Mouse (Mus musculus) granulocyte monocyte progenitor cell, adult 5-6 weeks (primary cell): ENCODE measurements at regions not wholly inside any gene's neighbourhood (a gene's known extent, or its start where the extent isn't known, plus 50 kb on each side); places are given as distances from the start of the nearest gene placed in this dataset.
"Not testable (repeated sequence)": the region's sequence is repeated elsewhere in the genome, so short reads cannot be mapped to it uniquely, and the experiment has no call there.

ENCODE experiments used
- ATAC-seq: replicated peaks from 2 replicates; pipeline ENCODE4 v1.8.0; 2016; ENCODE audit warnings: mild to moderate bottlenecking, moderate TSS enrichment, inconsistent platforms; ENCODE audit not compliant: poor library complexity, severe bottlenecking

- no peak for ATAC-seq
Observed at GRCm38 (mm10) chr1:47646681-47647080, 754.0 kb upstream of the Slc39a10 start.

DNA sequence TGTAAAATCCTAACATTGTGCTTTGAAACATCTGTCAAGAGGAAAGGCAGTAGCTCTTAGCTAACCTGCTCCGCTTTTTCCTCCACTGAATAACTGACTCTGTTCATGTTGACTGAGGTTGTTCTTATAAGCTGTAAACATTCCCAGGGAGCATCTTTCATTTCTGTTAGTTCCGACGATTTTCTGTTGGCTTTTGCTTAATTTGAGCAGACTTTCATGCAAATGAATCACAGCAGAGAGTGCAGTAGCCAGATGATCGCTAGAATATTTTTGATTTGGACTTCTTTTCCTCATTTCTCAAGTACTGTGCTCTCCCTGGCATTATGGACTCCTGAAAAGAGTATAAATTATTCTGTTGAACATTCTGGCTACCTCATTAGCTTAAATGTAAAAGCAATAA is 713.9 kb upstream of the Slc39a10 start:
- no peak for ATAC-seq

DNA sequence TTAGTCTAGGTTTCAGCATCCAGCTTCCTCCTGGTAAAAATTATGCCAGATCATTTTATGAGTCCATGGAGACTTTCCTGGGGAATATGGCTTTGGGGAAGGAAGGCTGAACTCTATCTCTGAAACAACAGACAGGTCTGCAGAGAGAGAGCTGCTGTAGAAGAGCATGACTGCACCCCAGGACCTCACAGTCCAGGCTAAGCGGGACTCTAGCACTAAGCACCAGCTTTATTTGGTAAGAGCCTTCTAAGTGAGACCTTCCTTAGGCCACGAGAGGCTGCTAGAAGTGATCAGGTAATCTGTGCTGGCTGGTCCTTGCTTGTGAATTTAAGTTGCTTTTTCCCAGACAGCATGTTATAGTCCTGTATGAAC is 711.3 kb upstream of the Slc39a10 start:
- no peak for ATAC-seq

- no peak for ATAC-seq
Observed at GRCm38 (mm10) chr1:47603294-47603988, 710.8 kb upstream of the Slc39a10 start.

- ATAC-seq, result not testable (repeated sequence)
Observed at GRCm38 (mm10) chr1:47593641-47594040, 701.0 kb upstream of the Slc39a10 start.

- no peak for ATAC-seq
Observed at GRCm38 (mm10) chr1:47545606-47546005, 653.0 kb upstream of the Slc39a10 start.

GRCm38 (mm10) chr1:47511426-47511825 is 618.8 kb upstream of the Slc39a10 start:
- ATAC-seq, result no peak

DNA sequence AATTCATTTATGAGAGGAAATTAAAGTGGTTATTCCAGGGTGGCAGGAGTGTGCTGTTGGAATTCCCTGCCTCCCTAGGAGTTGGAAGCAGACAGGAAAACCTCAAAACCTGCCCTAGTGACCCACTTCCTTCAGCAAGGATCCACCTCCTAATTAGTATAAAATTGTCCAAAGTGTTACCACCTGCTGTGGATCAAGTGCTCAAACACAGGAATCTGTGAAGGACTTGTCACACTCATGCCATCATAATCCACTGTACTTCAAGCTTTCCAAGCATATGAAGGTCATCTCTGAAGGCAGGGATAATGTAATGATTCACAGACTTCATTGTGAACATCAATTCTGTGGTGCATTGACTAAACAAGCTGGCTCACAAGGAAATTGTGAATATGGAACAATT is 615.1 kb upstream of the Slc39a10 start:
- no peak for ATAC-seq

GRCm38 (mm10) chr1:47488581-47489204 is 596.0 kb upstream of the Slc39a10 start:
- no peak for ATAC-seq

DNA sequence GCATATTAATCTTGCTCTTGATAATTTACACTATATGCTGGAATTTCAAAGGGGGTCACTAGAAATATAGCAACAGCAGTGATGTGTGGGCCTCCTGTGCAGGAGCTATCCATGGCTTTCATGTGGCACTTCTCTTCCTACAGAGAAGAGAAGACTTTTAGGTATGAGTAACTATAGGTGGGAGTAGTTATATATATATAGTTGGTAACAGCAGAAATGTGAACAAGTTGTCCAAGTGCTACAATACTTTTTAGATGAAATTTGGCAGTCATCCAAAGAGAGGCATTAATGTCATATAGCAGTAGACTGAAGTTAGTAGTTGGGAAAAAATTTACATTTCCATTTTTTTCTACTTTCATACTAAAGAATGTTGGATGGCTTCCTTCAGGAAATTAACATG is 593.4 kb upstream of the Slc39a10 start:
- ATAC-seq, result no peak

- ATAC-seq, result no peak
Observed at GRCm38 (mm10) chr1:47479059-47479458, 586.4 kb upstream of the Slc39a10 start.

- ATAC-seq, result no peak
Observed at GRCm38 (mm10) chr1:47466573-47467253, 574.1 kb upstream of the Slc39a10 start.

- no peak for ATAC-seq
Observed at GRCm38 (mm10) chr1:47448737-47449489, 556.3 kb upstream of the Slc39a10 start.

DNA sequence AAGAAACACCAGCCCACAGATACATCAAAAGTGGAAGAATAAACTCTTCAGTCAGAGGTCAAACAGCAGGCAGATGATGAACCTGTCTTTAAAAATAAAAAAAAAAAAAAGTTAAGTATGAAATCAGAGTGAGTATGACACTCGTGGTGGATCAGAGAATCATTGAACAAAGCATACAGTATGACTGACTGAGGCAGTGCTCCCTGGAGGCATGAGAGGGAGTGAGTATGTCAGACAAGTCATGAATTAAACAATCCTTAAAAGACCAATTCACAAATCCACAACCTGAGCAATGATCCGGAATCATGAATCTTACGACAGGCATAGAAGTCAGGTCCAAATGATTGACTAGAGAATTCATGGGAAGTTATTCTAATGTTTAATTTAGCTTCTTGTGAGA is 555.4 kb upstream of the Slc39a10 start:
- ATAC-seq, result no peak

GRCm38 (mm10) chr1:47446021-47446420 is 553.4 kb upstream of the Slc39a10 start:
- no peak for ATAC-seq

GRCm38 (mm10) chr1:47432829-47433228 is 540.2 kb upstream of the Slc39a10 start:
- no peak for ATAC-seq

DNA sequence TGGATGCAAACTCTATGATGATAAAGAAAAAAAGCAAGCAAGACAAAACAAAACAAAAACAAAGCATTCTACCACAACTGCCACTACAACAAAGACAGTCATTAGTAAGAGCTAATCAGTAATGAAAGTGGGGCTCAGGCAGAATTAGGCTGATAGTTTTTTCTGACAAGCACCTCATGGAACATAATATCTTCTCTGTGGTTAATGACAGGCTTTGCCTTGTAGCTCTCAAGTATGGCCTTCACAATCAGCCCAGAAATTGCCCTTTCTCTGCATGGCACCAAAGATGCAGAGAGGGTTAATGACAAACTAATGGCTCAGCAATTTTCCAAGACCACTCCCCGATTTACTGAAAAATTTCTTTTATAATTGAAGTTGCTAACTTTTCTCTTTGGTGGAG is 512.5 kb upstream of the Slc39a10 start:
- ATAC-seq, result no peak

DNA sequence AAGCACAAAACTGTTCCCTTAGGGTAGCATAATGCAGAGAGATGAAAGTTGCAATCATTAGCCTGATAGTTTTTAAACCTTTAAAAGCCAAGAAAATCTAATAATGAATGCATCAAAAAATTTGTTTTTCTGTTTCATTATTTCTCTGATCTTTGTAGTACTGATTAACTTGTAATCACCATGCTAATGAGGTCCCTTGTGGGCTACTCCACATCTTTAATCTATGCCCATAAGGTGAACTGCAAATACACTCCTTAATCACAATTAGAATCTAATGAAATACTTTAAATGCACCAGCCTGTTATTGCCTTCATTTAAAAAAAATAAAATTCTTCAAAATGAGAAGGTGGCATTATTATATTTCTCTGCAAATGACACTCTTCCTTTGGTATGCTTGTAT is 493.9 kb upstream of the Slc39a10 start:
- ATAC-seq, result no peak

GRCm38 (mm10) chr1:47378795-47379194 is 486.1 kb upstream of the Slc39a10 start:
- no peak for ATAC-seq

DNA sequence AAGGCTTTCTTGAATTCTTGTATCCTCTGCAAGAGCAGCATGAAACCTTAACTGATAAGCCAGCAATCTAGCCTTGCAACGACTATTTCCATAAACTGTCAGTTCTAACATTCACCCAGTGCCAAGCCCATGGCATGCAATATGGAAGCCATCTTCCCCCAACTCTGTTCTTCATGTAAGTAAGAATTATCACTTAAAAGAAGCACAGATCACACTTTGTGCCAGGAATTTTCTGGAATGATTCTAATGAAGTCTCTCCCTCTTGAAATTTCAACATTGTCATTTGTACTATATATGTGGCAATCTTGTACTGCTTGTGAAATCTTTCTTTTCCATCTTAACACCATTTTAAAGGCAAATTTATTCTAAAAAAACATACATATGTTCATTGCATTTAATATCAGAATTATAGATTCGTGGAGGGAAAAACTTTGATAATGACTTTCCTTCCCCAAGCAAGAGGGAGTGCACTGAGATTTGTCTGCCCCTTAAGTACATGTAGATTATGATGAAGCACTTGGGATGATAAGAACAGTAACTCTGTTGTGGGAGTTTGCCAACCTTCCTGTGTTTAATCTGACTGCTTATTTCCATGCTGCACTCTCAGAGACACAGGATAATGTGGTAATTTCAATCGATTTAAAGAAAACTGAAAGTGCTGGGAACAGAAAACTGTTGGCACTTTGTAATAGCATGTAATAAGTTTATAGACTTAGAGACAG is 447.2 kb upstream of the Slc39a10 start:
- no peak for ATAC-seq
